Mouse (Mus musculus) forebrain, embryonic 11.5 days (tissue): ENCODE data around the gene Gak. TPM values are rescaled to one million over a fixed set of nuclear protein-coding genes. Genes with fewer than 3 reads are reported as not detected.

Experiments used
- ATAC-seq: fragments of 200-750 bp; cut with Nextera tagmentation; replicated peaks from 2 replicates; pipeline ENCODE4 v1.8.0; 2017; ENCODE audit warnings: moderate TSS enrichment; ENCODE audit not compliant: low FRiP score
- DNase-seq: peaks from one replicate; pipeline ENCODE4 v3.0.0-alpha.2; 2017; ENCODE audit warnings: low spot score
- H3K27ac ChIP-seq: fragments of 300-500 bp; sonication (generic); 2 replicates; pipeline ENCODE4 v1.5.1; 2014; ENCODE audit warnings: low read depth, low read length
- H3K27me3 ChIP-seq: fragments of 300-500 bp; sonication (generic); 2 replicates; pipeline ENCODE4 v1.6.1; 2014; ENCODE audit warnings: mild to moderate bottlenecking, low read length, mixed read lengths; ENCODE audit not compliant: control insufficient read depth, insufficient read depth
- H3K36me3 ChIP-seq: fragments of 300-500 bp; sonication (generic); 2 replicates; pipeline ENCODE4 v1.6.1; 2014; ENCODE audit warnings: mild to moderate bottlenecking, low read length, moderate library complexity, mixed read lengths; ENCODE audit not compliant: control insufficient read depth, insufficient read depth
- H3K4me1 ChIP-seq: fragments of 300-500 bp; sonication (generic); replicated peaks from 2 replicates; pipeline ENCODE4 v1.6.1; 2014; ENCODE audit warnings: low read length, mixed read lengths; ENCODE audit not compliant: control insufficient read depth, insufficient read depth
- H3K4me2 ChIP-seq: fragments of 300-500 bp; sonication (generic); 2 replicates; pipeline ENCODE4 v1.6.1; 2014; ENCODE audit warnings: low read depth, mild to moderate bottlenecking, low read length, moderate library complexity, mixed read lengths; ENCODE audit not compliant: severe bottlenecking
- H3K4me3 ChIP-seq: fragments of 300-500 bp; sonication (generic); 2 replicates; pipeline ENCODE4 v1.5.1; 2014; ENCODE audit warnings: low read depth, low read length
- H3K9ac ChIP-seq: fragments of 300-500 bp; sonication (generic); 2 replicates; pipeline ENCODE4 v1.6.1; 2014; ENCODE audit warnings: low read length
- H3K9me3 ChIP-seq: fragments of 300-500 bp; sonication (generic); 2 replicates; pipeline ENCODE4 v1.6.1; 2016; ENCODE audit warnings: low read length, mixed read lengths; ENCODE audit not compliant: control insufficient read depth
- WGBS: fragments of 180-500 bp; shearing (Covaris S2); extraction: QIAGEN DNeasy Blood & Tissue Kit; methylation state at CpG from one replicate; pipeline ENCODE4 v1.1.7; 2014; 5-methylcytosine and 5-hydroxymethylcytosine counted together
- polyA plus RNA-seq: library from polyadenylated mRNA; unstranded; fragments of >200 nt; fragmentation: Nextera tagmentation; extraction: Ambion mirVana; gene quantifications from 2 replicates; pipeline ENCODE4 v1.2.1, GENCODE M21; 2014

The Gak gene
- polyA plus RNA-seq, 1 experiment from 2014 or later, result 51.2 TPM

- Histone ChIP-seq H3K27ac (no peak overlapping the region), H3K4me3 (no peak overlapping the region), H3K9me3 (no peaks in the 10 kb centered on the region), H3K36me3 (no peaks in the 10 kb centered on the region), H3K9ac (no peak overlapping the region), H3K27me3 (no peaks in the 10 kb centered on the region), H3K4me1 (no peaks in the 10 kb centered on the region), H3K4me2 (no peak overlapping the region)
- WGBS, result 88% methylated on average over 3 of the region's 3 CpGs
- DNase-seq, result no peak
- no peak for ATAC-seq
These were observed 107.0 kb downstream of the Gak start for GRCm38 (mm10) chr5:108522597-108522996.

GRCm38 (mm10) chr5:108521896-108522295 is 107.7 kb downstream of the Gak start:
- Histone ChIP-seq H3K27ac (no peak overlapping the region), H3K27me3 (no peaks in the 10 kb centered on the region), H3K4me1 (no peaks in the 10 kb centered on the region), H3K4me2 (no peak overlapping the region), H3K9ac (no peak overlapping the region), H3K4me3 (no peak overlapping the region), H3K9me3 (no peaks in the 10 kb centered on the region), H3K36me3 (no peaks in the 10 kb centered on the region)
- 85% methylated on average over 3 of the region's 3 CpGs for WGBS
- no peak for DNase-seq
- no peak for ATAC-seq

- H3K4me3 ChIP-seq, result no peak overlapping the region
- WGBS, result 60% methylated on average over 2 of the region's 2 CpGs
These were observed 108.5 kb downstream of the Gak start for GRCm38 (mm10) chr5:108521016-108521415.

GRCm38 (mm10) chr5:108520153-108520552 is 109.4 kb downstream of the Gak start:
- Histone ChIP-seq H3K9me3 (no peaks in the 10 kb centered on the region), H3K4me2 (no peak overlapping the region), H3K27ac (no peak overlapping the region), H3K4me3 (no peak overlapping the region), H3K36me3 (no peaks in the 10 kb centered on the region), H3K4me1 (no peaks in the 10 kb centered on the region), H3K27me3 (no peaks in the 10 kb centered on the region), H3K9ac (no peak overlapping the region)
- no peak for DNase-seq
- 79% methylated on average over 7 of the region's 7 CpGs for WGBS
- ATAC-seq, result no peak

More at GRCm38 (mm10) chr5:108521016-108521415, 108.5 kb downstream of the Gak start:
- Histone ChIP-seq H3K4me1 (no peaks in the 10 kb centered on the region), H3K27ac (no peak overlapping the region), H3K4me2 (no peak overlapping the region), H3K9me3 (no peaks in the 10 kb centered on the region), H3K9ac (no peak overlapping the region), H3K27me3 (no peaks in the 10 kb centered on the region), H3K36me3 (no peaks in the 10 kb centered on the region)
- DNase-seq (no peak), ATAC-seq (no peak)

Other genes with a start within 250 kb of the Gak start
- 0.23 and 0.40 TPM in 2 replicates for gene Pde6b, start 241.4 kb downstream of the Gak start, polyA plus RNA-seq
- 354 and 397 TPM in 2 replicates for gene Atp5k, start 195.3 kb downstream of the Gak start, polyA plus RNA-seq
- gene Mfsd7a, start 180.9 kb downstream of the Gak start, polyA plus RNA-seq, result 0.13 and 0.16 TPM in 2 replicates
- 30.4 and 32.9 TPM in 2 replicates for gene Pcgf3, start 168.5 kb downstream of the Gak start, polyA plus RNA-seq
- gene Cplx1, start 79.7 kb downstream of the Gak start, polyA plus RNA-seq, result 5.3 and 5.7 TPM in 2 replicates
- gene Tmem175, start within 50 bp of the Gak start, polyA plus RNA-seq, result 19.4 and 22.2 TPM in 2 replicates
- 11.5 and 11.6 TPM in 2 replicates for gene Idua, start 30.6 kb upstream of the Gak start, polyA plus RNA-seq
- 13.6 and 13.9 TPM in 2 replicates for gene Dgkq, start 39.9 kb upstream of the Gak start, polyA plus RNA-seq
- gene Slc26a1, start 45.8 kb upstream of the Gak start, polyA plus RNA-seq, result 1.1 and 1.5 TPM in 2 replicates
- 22.0 and 24.5 TPM in 2 replicates for gene Fgfrl1, start 62.6 kb upstream of the Gak start, polyA plus RNA-seq
- gene Rnf212, start 145.2 kb upstream of the Gak start, polyA plus RNA-seq, result 0.95 and 2.2 TPM in 2 replicates
- gene Tmed11, start 165.6 kb upstream of the Gak start, polyA plus RNA-seq, result not detected in 2 replicates
- not detected in 2 replicates for gene Vmn2r8, start 179.1 kb upstream of the Gak start, polyA plus RNA-seq
- not detected in 2 replicates for gene Vmn2r9, start 222.8 kb upstream of the Gak start, polyA plus RNA-seq